Comparison of ENCODE assay signal across 16 mouse cellular contexts in genomic region chr13:106332025-106332424, GRCm38 (mm10).
"Had no signal": no experiment of that assay in that cellular context is flagged by ENCODE, and none has a peak within 500 bp of the region (broad histone marks: within the 10 kb centered on the region; RNA-seq: fewer than 3 reads in every experiment).

No protein-coding gene starts in this region.

- H3K36me3 ChIP-seq: neural tube, embryonic 13.5 days; neural tube, embryonic 15.5 days; stomach, embryonic 15.5 days had no signal

- DNase-seq: retina, postnatal 1 day; right cerebral cortex, adult 18-20 months; right cerebral cortex, postnatal 14 days; right cerebral cortex, postnatal 25 days; right cerebral cortex, postnatal 4 days; spleen, adult 18-20 months; thymus, adult 18-20 months; thymus, adult 2 months; thymus, postnatal 14 days; thymus, postnatal 25 days; thymus, postnatal 36 days; thymus, postnatal 4 days had no signal

- H3K27me3 ChIP-seq: neural tube, embryonic 13.5 days; neural tube, embryonic 15.5 days; stomach, embryonic 15.5 days had no signal

- H3K4me3 ChIP-seq: neural tube, embryonic 13.5 days; neural tube, embryonic 15.5 days; stomach, embryonic 15.5 days had no signal

- H3K9me3 ChIP-seq: neural tube, embryonic 13.5 days; neural tube, embryonic 15.5 days; stomach, embryonic 15.5 days had no signal

- H3K4me2 ChIP-seq: neural tube, embryonic 13.5 days; neural tube, embryonic 15.5 days; stomach, embryonic 15.5 days had no signal

- H3K9ac ChIP-seq: neural tube, embryonic 13.5 days; neural tube, embryonic 15.5 days; stomach, embryonic 15.5 days had no signal

- H3K27ac ChIP-seq: neural tube, embryonic 13.5 days; neural tube, embryonic 15.5 days; stomach, embryonic 15.5 days; stomach, postnatal 0 days had no signal

- H3K4me1 ChIP-seq: neural tube, embryonic 13.5 days; neural tube, embryonic 15.5 days; stomach, embryonic 15.5 days had no signal
